Mouse (Mus musculus) cortical plate, adult 2 months (tissue): ENCODE results near the gene Lck.

Source experiments
- CTCF ChIP-seq: fragments of 200-500 bp; IDR thresholded peaks from 2 replicates; pipeline ENCODE4 v1.5.1; 2011; ENCODE audit warnings: mild to moderate bottlenecking, control low read depth, low read length; ENCODE audit not compliant: insufficient read depth; ENCODE audit errors: extremely low read depth
- POLR2A ChIP-seq: fragments of 200-500 bp; IDR thresholded peaks from 2 replicates; pipeline ENCODE4 v1.6.1; 2011; ENCODE audit warnings: mild to moderate bottlenecking, low read length, control low read depth; ENCODE audit not compliant: insufficient read depth; ENCODE audit errors: extremely low read depth

GRCm38 (mm10) chr4:129622120-129622802 is 48.8 kb upstream of the Lck start:
- TF ChIP-seq CTCF (no peak), POLR2A (no peak)
